ENCODE assay signal across 8 mouse cellular contexts in the genomic region with DNA sequence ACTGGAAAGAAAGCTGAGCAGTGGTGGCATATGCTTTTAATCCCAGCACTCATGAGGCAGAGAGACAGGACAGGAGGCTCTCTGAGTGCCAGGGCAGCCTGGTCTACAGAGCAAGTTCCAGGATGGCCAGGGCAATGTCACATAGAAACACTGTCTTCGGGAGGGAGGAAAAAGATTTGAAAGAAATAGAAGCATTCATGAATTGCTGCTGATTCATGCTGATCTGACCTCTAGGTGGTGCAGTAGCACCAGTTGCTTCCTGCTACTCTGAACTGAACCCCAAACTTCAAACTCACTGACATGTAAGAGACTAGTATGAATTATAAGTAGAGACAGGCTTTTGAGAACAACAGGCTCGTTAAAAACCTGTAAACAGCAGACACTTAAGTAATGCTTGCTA. TPM values are rescaled to one million over a fixed set of nuclear protein-coding genes. Genes with fewer than 3 reads are reported as not detected.
DNase-seq lines count a peak whose midpoint lies in the region; ATAC-seq and TF ChIP-seq lines count a peak whose summit lies in the region.

No protein-coding gene starts in this region.

- H3K4me2 ChIP-seq in embryonic facial prominence, embryonic 11.5 days (ENCODE audit: low read depth, low read length) = no peak overlapping the region
- no peak overlapping the region for H3K4me2 ChIP-seq in midbrain, postnatal 0 days (ENCODE audit: low read depth, low read length, poor library complexity, severe bottlenecking)
- H3K4me2 ChIP-seq in midbrain, embryonic 16.5 days (ENCODE audit: low read length) = no peak overlapping the region

- ATAC-seq in embryonic facial prominence, embryonic 11.5 days (replicated peaks; ENCODE audit: insufficient number of reproducible peaks, low FRiP score, low TSS enrichment, low read depth) = no peak
- no peak for ATAC-seq in midbrain, postnatal 0 days (ENCODE audit: low FRiP score)
- ATAC-seq in midbrain, embryonic 16.5 days = no peak
- ATAC-seq in granulocyte monocyte progenitor cell, adult 5-6 weeks (replicated peaks; ENCODE audit: poor library complexity, severe bottlenecking) = peak; percentile 71
- ATAC-seq in megakaryocyte progenitor cell, adult 5-6 weeks (replicated peaks; ENCODE audit: poor library complexity) = peak; percentile 68
- ATAC-seq in frontal cortex, adult (ENCODE audit: low TSS enrichment) = no peak

- H3K27ac ChIP-seq in embryonic facial prominence, embryonic 11.5 days (replicated peaks; ENCODE audit: low read depth, low read length) = no peak overlapping the region
- no peak overlapping the region for H3K27ac ChIP-seq in embryonic facial prominence, embryonic 10.5 days (replicated peaks)
- H3K27ac ChIP-seq in midbrain, postnatal 0 days (ENCODE audit: low read depth, low read length) = no peak overlapping the region
- H3K27ac ChIP-seq in midbrain, embryonic 16.5 days (ENCODE audit: low read length) = no peak overlapping the region

- 80% methylated on average over 2 of the region's 2 CpGs for WGBS in embryonic facial prominence, embryonic 11.5 days
- 67% methylated on average over 2 of the region's 2 CpGs for WGBS in embryonic facial prominence, embryonic 10.5 days
- WGBS in midbrain, postnatal 0 days = 64% methylated on average over 2 of the region's 2 CpGs
- 55% methylated on average over 2 of the region's 2 CpGs for WGBS in midbrain, embryonic 16.5 days

- peak; percentile 73 for TF ChIP-seq CTCF in midbrain, postnatal 0 days (IDR thresholded peaks at IDR 0.05)

- H3K9ac ChIP-seq in embryonic facial prominence, embryonic 11.5 days (replicated peaks; ENCODE audit: low read length) = no peak overlapping the region
- no peak overlapping the region for H3K9ac ChIP-seq in midbrain, postnatal 0 days (replicated peaks; ENCODE audit: low read length, poor library complexity, severe bottlenecking)
- no peak overlapping the region for H3K9ac ChIP-seq in midbrain, embryonic 16.5 days (ENCODE audit: low read depth, low read length)

- H3K36me3 ChIP-seq in embryonic facial prominence, embryonic 11.5 days (replicated peaks; ENCODE audit: control insufficient read depth, insufficient read depth, low read depth, low read length) = no peaks in the 10 kb centered on the region
- H3K36me3 ChIP-seq in embryonic facial prominence, embryonic 10.5 days (replicated peaks) = peaks cover 82% of the 10 kb centered on the region
- peaks cover 15% of the 10 kb centered on the region; the same call in 1 of the 2 replicates for H3K36me3 ChIP-seq in midbrain, postnatal 0 days (ENCODE audit: insufficient read depth, low read length)
- no peaks in the 10 kb centered on the region; the same call in 1 of the 2 replicates for H3K36me3 ChIP-seq in midbrain, embryonic 16.5 days (ENCODE audit: control insufficient read depth, insufficient read depth, low read length)

- no peaks in the 10 kb centered on the region for H3K9me3 ChIP-seq in embryonic facial prominence, embryonic 11.5 days (replicated peaks; ENCODE audit: control insufficient read depth, low read length)
- no peaks in the 10 kb centered on the region for H3K9me3 ChIP-seq in embryonic facial prominence, embryonic 10.5 days
- no peaks in the 10 kb centered on the region for H3K9me3 ChIP-seq in midbrain, postnatal 0 days (ENCODE audit: low read length)
- no peaks in the 10 kb centered on the region for H3K9me3 ChIP-seq in midbrain, embryonic 16.5 days (replicated peaks; ENCODE audit: control insufficient read depth, low read length, poor library complexity, severe bottlenecking)

- DNase-seq in embryonic facial prominence, embryonic 11.5 days (ENCODE audit: low spot score) = peak; percentile 17
- DNase-seq in embryonic facial prominence, embryonic 10.5 days (ENCODE audit: low spot score) = no peak
- DNase-seq in midbrain, postnatal 0 days (ENCODE audit: low spot score) = peak; percentile 47
- DNase-seq in Muller cell, postnatal 12 days (ENCODE audit: inconsistent ontology term) = no peak

- H3K4me3 ChIP-seq in embryonic facial prominence, embryonic 11.5 days (ENCODE audit: low read depth, low read length) = no peak overlapping the region
- no peak overlapping the region for H3K4me3 ChIP-seq in embryonic facial prominence, embryonic 10.5 days
- no peak overlapping the region for H3K4me3 ChIP-seq in midbrain, postnatal 0 days (ENCODE audit: low read depth, low read length)
- no peak overlapping the region for H3K4me3 ChIP-seq in midbrain, embryonic 16.5 days (ENCODE audit: low read depth, low read length)

- H3K4me1 ChIP-seq in embryonic facial prominence, embryonic 11.5 days (ENCODE audit: control insufficient read depth, insufficient read depth, low read length) = no peaks in the 10 kb centered on the region
- H3K4me1 ChIP-seq in embryonic facial prominence, embryonic 10.5 days = no peaks in the 10 kb centered on the region
- H3K4me1 ChIP-seq in midbrain, postnatal 0 days (ENCODE audit: insufficient read depth, low read length) = 0 out of 2 replicates have a peak, but pooled peaks cover 3% of the 10 kb centered on the region
- H3K4me1 ChIP-seq in midbrain, embryonic 16.5 days (ENCODE audit: control insufficient read depth, insufficient read depth, low read length) = no peaks in the 10 kb centered on the region; the same call in 1 of the 2 replicates

- H3K27me3 ChIP-seq in embryonic facial prominence, embryonic 11.5 days (ENCODE audit: control insufficient read depth, insufficient read depth, low read length) = no peaks in the 10 kb centered on the region
- no peaks in the 10 kb centered on the region for H3K27me3 ChIP-seq in embryonic facial prominence, embryonic 10.5 days (replicated peaks; ENCODE audit: low read depth, poor library complexity, severe bottlenecking)
- no peaks in the 10 kb centered on the region for H3K27me3 ChIP-seq in midbrain, postnatal 0 days (ENCODE audit: insufficient read depth, low read length)
- no peaks in the 10 kb centered on the region for H3K27me3 ChIP-seq in midbrain, embryonic 16.5 days (ENCODE audit: control insufficient read depth, insufficient read depth, low read depth, low read length)

RNA-seq across cellular contexts. Expression of gene Yy1, which starts 18.4 kb away (rescaled TPM):
- 19.3 and 20.2 TPM in 2 replicates for polyA plus RNA-seq in embryonic facial prominence, embryonic 11.5 days (2014; fragmentation: Nextera tagmentation; extraction: Ambion mirVana)
- polyA plus RNA-seq in embryonic facial prominence, embryonic 10.5 days (2016; fragmentation: Nextera tagmentation; extraction: Ambion mirVana) = 14.0 and 15.0 TPM in 2 replicates
- total RNA-seq in midbrain, postnatal 0 days (2014; rRNA removed) = 35.4 and 38.3 TPM in 2 replicates
- polyA plus RNA-seq in midbrain, postnatal 0 days (2015; fragmentation: Nextera tagmentation; extraction: Ambion mirVana) = 7.4 and 9.2 TPM in 2 replicates
- polyA plus RNA-seq in midbrain, embryonic 16.5 days (2015; fragmentation: Nextera tagmentation; extraction: Ambion mirVana) = 10.3 and 11.6 TPM in 2 replicates
- total RNA-seq in granulocyte monocyte progenitor cell, adult 5-6 weeks (2014; fragmentation: Nextera tagmentation) = 61.2 and 69.7 TPM in 2 replicates
- total RNA-seq in granulocyte monocyte progenitor cell, adult 5-6 weeks (2017) = 54.0 and 54.6 TPM in 2 replicates
- 79.4 and 90.2 TPM in 2 replicates for total RNA-seq in megakaryocyte progenitor cell, adult 5-6 weeks (2015)
- 44.6 and 51.8 TPM in 2 replicates for total RNA-seq in megakaryocyte progenitor cell, adult 5-6 weeks (2017)

RNA-seq across cellular contexts. Expression of gene Slc25a29, which starts 24.6 kb away (rescaled TPM):
- 11.9 and 13.9 TPM in 2 replicates for polyA plus RNA-seq in embryonic facial prominence, embryonic 11.5 days (2014; fragmentation: Nextera tagmentation; extraction: Ambion mirVana)
- polyA plus RNA-seq in embryonic facial prominence, embryonic 10.5 days (2016; fragmentation: Nextera tagmentation; extraction: Ambion mirVana) = 12.9 and 13.6 TPM in 2 replicates
- total RNA-seq in midbrain, postnatal 0 days (2014; rRNA removed) = 20.1 and 21.8 TPM in 2 replicates
- 14.6 and 15.6 TPM in 2 replicates for polyA plus RNA-seq in midbrain, postnatal 0 days (2015; fragmentation: Nextera tagmentation; extraction: Ambion mirVana)
- 19.0 and 19.8 TPM in 2 replicates for polyA plus RNA-seq in midbrain, embryonic 16.5 days (2015; fragmentation: Nextera tagmentation; extraction: Ambion mirVana)
- 0.34 and 2.9 TPM in 2 replicates for total RNA-seq in granulocyte monocyte progenitor cell, adult 5-6 weeks (2014; fragmentation: Nextera tagmentation)
- 0.39 and 2.9 TPM in 2 replicates for total RNA-seq in granulocyte monocyte progenitor cell, adult 5-6 weeks (2017)
- total RNA-seq in megakaryocyte progenitor cell, adult 5-6 weeks (2015) = 1.3 and 1.8 TPM in 2 replicates
- total RNA-seq in megakaryocyte progenitor cell, adult 5-6 weeks (2017) = 0.71 and 1.8 TPM in 2 replicates

RNA-seq across cellular contexts. Expression of gene Slc25a47, which starts 24.7 kb away (rescaled TPM):
- 11.8 and 13.2 TPM in 2 replicates for polyA plus RNA-seq in embryonic facial prominence, embryonic 11.5 days (2014; fragmentation: Nextera tagmentation; extraction: Ambion mirVana)
- 13.1 and 15.2 TPM in 2 replicates for polyA plus RNA-seq in embryonic facial prominence, embryonic 10.5 days (2016; fragmentation: Nextera tagmentation; extraction: Ambion mirVana)
- total RNA-seq in midbrain, postnatal 0 days (2014; rRNA removed) = 8.6 and 13.2 TPM in 2 replicates
- 5.7 and 5.9 TPM in 2 replicates for polyA plus RNA-seq in midbrain, postnatal 0 days (2015; fragmentation: Nextera tagmentation; extraction: Ambion mirVana)
- polyA plus RNA-seq in midbrain, embryonic 16.5 days (2015; fragmentation: Nextera tagmentation; extraction: Ambion mirVana) = 6.4 and 8.2 TPM in 2 replicates
- total RNA-seq in granulocyte monocyte progenitor cell, adult 5-6 weeks (2014; fragmentation: Nextera tagmentation) = 8.6 and 10.8 TPM in 2 replicates
- 2.4 and 5.2 TPM in 2 replicates for total RNA-seq in granulocyte monocyte progenitor cell, adult 5-6 weeks (2017)
- total RNA-seq in megakaryocyte progenitor cell, adult 5-6 weeks (2015) = 3.0 and 4.5 TPM in 2 replicates
- total RNA-seq in megakaryocyte progenitor cell, adult 5-6 weeks (2017) = 5.1 and 5.4 TPM in 2 replicates

Comparison
In these comparisons a context has a peak if more than half of its experiments do, and no peak if none do; other contexts are left out.
1. DNase-seq: peak in embryonic facial prominence, embryonic 11.5 days (single experiment) and midbrain, postnatal 0 days (single experiment); none in embryonic facial prominence, embryonic 10.5 days (single experiment) and Muller cell, postnatal 12 days (single experiment).
2. ATAC-seq: peak in granulocyte monocyte progenitor cell, adult 5-6 weeks (single experiment) and megakaryocyte progenitor cell, adult 5-6 weeks (single experiment); none in embryonic facial prominence, embryonic 11.5 days (single experiment), midbrain, postnatal 0 days (single experiment), midbrain, embryonic 16.5 days (single experiment) and frontal cortex, adult (single experiment).